Mouse (Mus musculus): ENCODE data around the gene Nell1. TPM values are rescaled to one million over a fixed set of nuclear protein-coding genes. Genes with fewer than 3 reads are reported as not detected.

Gene Nell1
- polyA plus RNA-seq, 2 experiments, result 0.08 TPM; not detected in 1

DNA sequence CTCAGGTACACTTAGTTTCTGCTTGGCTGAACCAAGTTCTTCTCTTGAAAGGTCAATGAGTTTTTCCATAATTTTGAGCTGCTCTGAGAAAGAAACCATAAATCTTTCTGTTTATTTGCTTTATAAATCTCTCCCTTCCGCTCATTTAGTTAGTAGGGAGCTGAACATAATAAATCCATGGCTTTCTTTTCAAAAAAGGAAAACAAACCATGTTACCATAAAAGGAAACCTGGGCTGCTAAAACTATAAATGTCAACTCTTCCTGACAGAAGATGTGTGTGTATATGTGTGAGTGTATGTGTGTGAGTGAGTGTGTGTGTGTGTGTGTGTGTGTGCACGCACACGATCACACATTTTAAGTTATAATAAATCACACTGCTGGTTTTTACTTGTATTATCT lies 320.8 kb downstream of the Nell1 start:
- no peak overlapping the region for H3K4me2 ChIP-seq (ENCODE audit: low read depth)
- no peaks in the 10 kb centered on the region for H3K27me3 ChIP-seq (ENCODE audit: control insufficient read depth, insufficient read depth, low read length)
- 66% methylated on average over 3 of the region's 3 CpGs for WGBS (ENCODE audit: insufficient replicate concordance)
- no peak for ATAC-seq (ENCODE audit: insufficient read depth)
- DNase-seq (ENCODE audit: low read depth in 3 of 3, low spot score in 3 of 3), result no peak
- H3K36me3 ChIP-seq (replicated peaks; ENCODE audit: control insufficient read depth, insufficient read depth, low read depth), result no peaks in the 10 kb centered on the region
- no peak overlapping the region for H3K27ac ChIP-seq
- H3K4me1 ChIP-seq (replicated peaks; ENCODE audit: control insufficient read depth in 2 of 2, insufficient read depth in 2 of 2, low read length in 1 of 2), result no peaks in the 10 kb centered on the region
- no peak for TF ChIP-seq EP300 (IDR thresholded peaks at IDR 0.05; ENCODE audit: low read depth)
- TF ChIP-seq CTCF (IDR thresholded peaks at IDR 0.05; ENCODE audit: low read depth), result no peak
- no peaks in the 10 kb centered on the region for H3K9me3 ChIP-seq (ENCODE audit: control insufficient read depth, low read length)
- no peak overlapping the region for H3K4me3 ChIP-seq (ENCODE audit: insufficient read depth in 1 of 2, low read depth in 2 of 2, low read length in 2 of 2)
- H3K9ac ChIP-seq (replicated peaks), result no peak overlapping the region

DNA sequence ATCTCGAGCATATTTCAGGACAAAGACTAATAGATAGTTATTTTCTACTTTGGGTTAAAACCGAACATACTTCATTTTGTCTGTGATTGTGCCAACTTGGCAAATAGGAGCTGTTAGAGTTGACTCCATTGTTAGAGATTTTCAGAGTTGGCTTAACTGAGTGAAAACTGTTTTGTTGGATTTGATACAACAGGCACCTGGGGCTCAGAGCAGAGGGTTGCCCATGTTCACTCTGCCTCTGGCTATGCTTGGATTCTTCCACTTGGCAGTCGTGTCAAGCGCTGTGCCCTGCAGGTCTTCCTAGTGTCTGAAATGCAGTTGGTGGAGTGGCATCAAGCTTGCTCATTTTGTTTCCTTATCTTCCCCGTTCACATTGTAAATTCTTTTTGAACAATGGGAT lies 363.6 kb downstream of the Nell1 start:
- no peak overlapping the region for H3K9ac ChIP-seq (replicated peaks)
- no peaks in the 10 kb centered on the region for H3K36me3 ChIP-seq (replicated peaks; ENCODE audit: control insufficient read depth, insufficient read depth, low read depth)
- no peak overlapping the region for H3K27ac ChIP-seq
- no peak overlapping the region for H3K4me3 ChIP-seq (ENCODE audit: insufficient read depth in 1 of 2, low read depth in 2 of 2, low read length in 2 of 2)
- H3K27me3 ChIP-seq (ENCODE audit: control insufficient read depth, insufficient read depth, low read length), result no peaks in the 10 kb centered on the region
- no peak overlapping the region for H3K4me2 ChIP-seq (ENCODE audit: low read depth)
- no peaks in the 10 kb centered on the region for H3K4me1 ChIP-seq (replicated peaks; ENCODE audit: control insufficient read depth in 2 of 2, insufficient read depth in 2 of 2, low read length in 1 of 2)
- no peak for TF ChIP-seq EP300 (IDR thresholded peaks at IDR 0.05; ENCODE audit: low read depth)
- TF ChIP-seq CTCF (IDR thresholded peaks at IDR 0.05; ENCODE audit: low read depth), result no peak
- DNase-seq (ENCODE audit: low read depth in 3 of 3, low spot score in 3 of 3) (no peak), ATAC-seq (ENCODE audit: insufficient read depth) (no peak)
- no peaks in the 10 kb centered on the region for H3K9me3 ChIP-seq (ENCODE audit: control insufficient read depth, low read length)
- 52% methylated on average over 5 of the region's 5 CpGs for whole genome bisulfite sequencing (ENCODE audit: insufficient replicate concordance)

DNA sequence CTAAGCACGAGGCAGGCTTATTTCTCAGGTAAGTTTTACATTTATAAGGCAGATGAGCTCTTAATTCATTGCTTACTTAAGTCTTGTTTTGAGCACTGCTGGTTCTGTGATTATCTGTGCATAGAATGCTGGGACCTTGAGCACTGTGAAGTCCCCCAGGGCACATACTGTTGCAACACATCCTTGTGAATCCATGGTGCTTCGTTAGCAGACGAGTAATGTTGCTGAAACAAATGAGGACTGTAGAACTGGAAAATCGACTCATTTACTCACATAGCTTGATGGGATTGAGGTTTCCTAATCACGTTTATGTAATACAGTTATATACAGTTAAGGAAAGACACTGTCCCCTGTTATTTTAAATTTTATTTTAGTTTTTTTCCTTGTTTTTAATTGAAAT lies 364.1 kb downstream of the Nell1 start:
- WGBS (ENCODE audit: insufficient replicate concordance), result 47% methylated on average over 5 of the region's 5 CpGs

GRCm38 (mm10) chr7:50351564-50351963 lies 376.9 kb downstream of the Nell1 start:
- no peaks in the 10 kb centered on the region for H3K4me1 ChIP-seq (replicated peaks; ENCODE audit: control insufficient read depth in 2 of 2, insufficient read depth in 2 of 2, low read length in 1 of 2)
- H3K9me3 ChIP-seq (ENCODE audit: control insufficient read depth, low read length), result no peaks in the 10 kb centered on the region
- 34% methylated on average over 2 of the region's 2 CpGs for WGBS (ENCODE audit: insufficient replicate concordance)
- H3K9ac ChIP-seq (replicated peaks), result no peak overlapping the region
- TF ChIP-seq CTCF (IDR thresholded peaks at IDR 0.05; ENCODE audit: low read depth), result no peak
- TF ChIP-seq EP300 (IDR thresholded peaks at IDR 0.05; ENCODE audit: low read depth), result no peak
- no peak overlapping the region for H3K4me3 ChIP-seq (ENCODE audit: insufficient read depth in 1 of 2, low read depth in 2 of 2, low read length in 2 of 2)
- ATAC-seq (ENCODE audit: insufficient read depth), result no peak
- DNase-seq (ENCODE audit: low read depth in 3 of 3, low spot score in 3 of 3), result no peak
- no peaks in the 10 kb centered on the region for H3K27me3 ChIP-seq (ENCODE audit: control insufficient read depth, insufficient read depth, low read length)
- H3K36me3 ChIP-seq (replicated peaks; ENCODE audit: control insufficient read depth, insufficient read depth, low read depth), result no peaks in the 10 kb centered on the region
- no peak overlapping the region for H3K27ac ChIP-seq
- H3K4me2 ChIP-seq (ENCODE audit: low read depth), result no peak overlapping the region

More for the DNA sequence above, 364.1 kb downstream of the Nell1 start:
- Histone ChIP-seq H3K4me3 (ENCODE audit: insufficient read depth in 1 of 2, low read depth in 2 of 2, low read length in 2 of 2) (no peak overlapping the region), H3K27ac (no peak overlapping the region), H3K9me3 (ENCODE audit: control insufficient read depth, low read length) (no peaks in the 10 kb centered on the region), H3K27me3 (ENCODE audit: control insufficient read depth, insufficient read depth, low read length) (no peaks in the 10 kb centered on the region), H3K36me3 (replicated peaks; ENCODE audit: control insufficient read depth, insufficient read depth, low read depth) (no peaks in the 10 kb centered on the region), H3K4me2 (ENCODE audit: low read depth) (no peak overlapping the region), H3K9ac (replicated peaks) (no peak overlapping the region), H3K4me1 (replicated peaks; ENCODE audit: control insufficient read depth in 2 of 2, insufficient read depth in 2 of 2, low read length in 1 of 2) (no peaks in the 10 kb centered on the region)
- ATAC-seq (ENCODE audit: insufficient read depth) (no peak), DNase-seq (ENCODE audit: low read depth in 3 of 3, low spot score in 3 of 3) (no peak)
- no peak for TF ChIP-seq EP300 (IDR thresholded peaks at IDR 0.05; ENCODE audit: low read depth)

DNA sequence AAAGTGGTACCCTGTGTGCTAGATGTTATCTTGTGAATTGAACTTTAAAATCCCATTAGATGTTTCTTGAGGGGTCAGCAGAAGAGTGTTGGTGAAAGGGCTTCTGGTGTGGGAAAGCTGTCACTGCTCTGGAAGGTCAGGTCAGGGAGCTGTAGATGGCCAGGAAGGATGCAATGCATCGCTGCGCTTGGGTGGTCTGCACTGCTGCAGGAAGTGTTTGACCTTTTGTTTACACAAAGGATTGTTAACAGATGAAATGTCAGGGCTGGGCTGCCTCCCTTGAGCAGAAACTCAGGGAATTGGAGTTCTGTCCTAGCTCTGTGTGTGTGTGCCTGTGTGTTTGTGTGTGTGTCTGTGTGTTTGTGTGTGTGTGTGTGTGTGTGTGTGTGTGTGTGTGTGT lies 382.5 kb downstream of the Nell1 start:
- Histone ChIP-seq H3K9me3 (ENCODE audit: control insufficient read depth, low read length) (no peaks in the 10 kb centered on the region), H3K36me3 (replicated peaks; ENCODE audit: control insufficient read depth, insufficient read depth, low read depth) (no peaks in the 10 kb centered on the region), H3K27me3 (ENCODE audit: control insufficient read depth, insufficient read depth, low read length) (no peaks in the 10 kb centered on the region), H3K9ac (replicated peaks) (no peak overlapping the region), H3K4me3 (ENCODE audit: insufficient read depth in 1 of 2, low read depth in 2 of 2, low read length in 2 of 2) (no peak overlapping the region), H3K4me2 (ENCODE audit: low read depth) (no peak overlapping the region), H3K27ac (no peak overlapping the region), H3K4me1 (replicated peaks; ENCODE audit: control insufficient read depth in 2 of 2, insufficient read depth in 2 of 2, low read length in 1 of 2) (no peaks in the 10 kb centered on the region)
- ATAC-seq (ENCODE audit: insufficient read depth) (no peak), DNase-seq (ENCODE audit: low read depth in 3 of 3, low spot score in 3 of 3) (no peak)
- TF ChIP-seq CTCF (IDR thresholded peaks at IDR 0.05; ENCODE audit: low read depth) (no peak), EP300 (IDR thresholded peaks at IDR 0.05; ENCODE audit: low read depth) (no peak)
- WGBS (ENCODE audit: insufficient replicate concordance), result 6% methylated on average over 2 of the region's 2 CpGs
